Mouse (Mus musculus) urinary bladder, adult 18-20 months (tissue): Measurements from ENCODE around the gene Traf3ip2.

Experiments used
- DNase-seq, 2 experiments: peaks; one replicate each; pipeline ENCODE4 v3.0.0; 2022; ENCODE audit warnings: low spot score in 2 of 2, mixed read lengths in 2 of 2

Gene Traf3ip2

DNA sequence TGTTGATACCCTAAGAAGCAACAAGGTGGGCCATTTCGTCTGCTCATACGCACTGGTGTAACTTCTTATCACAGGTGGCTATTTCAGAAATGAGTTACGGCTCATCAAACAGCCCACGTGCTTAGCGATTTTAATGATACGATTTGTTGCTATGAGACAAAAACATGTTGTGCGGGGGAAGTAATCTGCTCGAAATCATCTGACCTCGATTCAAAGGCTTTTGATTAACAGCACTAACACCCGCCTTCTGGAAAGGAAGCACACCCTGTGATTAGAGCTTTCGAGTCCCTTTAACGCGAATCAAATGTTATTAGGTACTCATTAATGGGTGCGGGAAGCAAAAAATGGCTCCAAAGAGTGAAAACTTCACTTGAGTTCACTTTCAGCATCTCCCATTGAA is 18.9 kb downstream of the Traf3ip2 start:
- no peak for DNase-seq

- no peak for DNase-seq
Observed at GRCm38 (mm10) chr10:39633379-39633778, 20.6 kb downstream of the Traf3ip2 start.

- DNase-seq: no peak
Observed at GRCm38 (mm10) chr10:39634423-39635101, 21.8 kb downstream of the Traf3ip2 start.

DNA sequence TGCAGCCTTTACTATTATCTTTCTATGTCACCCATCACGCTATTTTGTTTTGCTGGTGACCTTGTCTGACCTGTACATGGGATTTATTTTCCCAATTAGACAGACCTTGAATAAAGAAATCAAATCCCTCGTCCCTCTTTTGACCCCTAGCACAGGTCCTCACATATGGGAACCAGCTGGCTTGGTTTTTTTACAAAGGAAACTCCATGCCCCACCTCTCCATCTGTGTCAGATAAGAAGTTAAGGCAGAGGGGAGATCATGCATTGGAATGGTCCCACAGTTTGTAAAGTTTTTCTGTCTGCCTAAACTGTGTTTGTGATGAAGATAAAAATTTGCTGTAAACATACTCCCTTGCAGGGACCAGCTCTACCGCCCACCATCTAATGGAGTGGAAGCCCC is 26.1 kb downstream of the Traf3ip2 start:
- no peak for DNase-seq

GRCm38 (mm10) chr10:39639783-39640182 is 27.0 kb downstream of the Traf3ip2 start:
- no peak for DNase-seq

GRCm38 (mm10) chr10:39640817-39641226 is 28.1 kb downstream of the Traf3ip2 start:
- DNase-seq: no peak

GRCm38 (mm10) chr10:39645789-39646628 is 33.3 kb downstream of the Traf3ip2 start:
- DNase-seq: no peak

DNA sequence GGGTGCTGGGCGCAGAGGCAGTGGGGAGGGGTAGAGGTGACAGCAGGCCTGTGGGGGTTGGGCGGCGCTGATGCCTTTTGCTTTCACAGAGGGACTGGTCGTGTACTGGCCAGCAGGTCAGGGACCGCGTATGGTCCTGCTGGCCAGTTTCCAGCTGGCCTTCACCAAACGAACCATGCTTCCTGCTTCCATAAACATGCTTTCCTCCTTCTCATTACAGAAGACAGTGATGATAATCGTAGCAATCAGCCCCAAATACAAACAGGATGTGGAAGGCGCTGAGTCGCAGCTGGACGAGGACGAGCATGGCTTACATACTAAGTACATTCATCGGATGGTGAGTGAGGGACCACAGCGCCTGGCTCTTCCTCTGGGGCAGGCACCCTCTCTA is 33.9 kb downstream of the Traf3ip2 start:
- no peak for DNase-seq

GRCm38 (mm10) chr10:39647118-39647517 is 34.4 kb downstream of the Traf3ip2 start:
- no peak for DNase-seq

GRCm38 (mm10) chr10:39648278-39648677 is 35.5 kb downstream of the Traf3ip2 start:
- DNase-seq: no peak

GRCm38 (mm10) chr10:39649550-39649949 is 36.8 kb downstream of the Traf3ip2 start:
- no peak for DNase-seq

DNA sequence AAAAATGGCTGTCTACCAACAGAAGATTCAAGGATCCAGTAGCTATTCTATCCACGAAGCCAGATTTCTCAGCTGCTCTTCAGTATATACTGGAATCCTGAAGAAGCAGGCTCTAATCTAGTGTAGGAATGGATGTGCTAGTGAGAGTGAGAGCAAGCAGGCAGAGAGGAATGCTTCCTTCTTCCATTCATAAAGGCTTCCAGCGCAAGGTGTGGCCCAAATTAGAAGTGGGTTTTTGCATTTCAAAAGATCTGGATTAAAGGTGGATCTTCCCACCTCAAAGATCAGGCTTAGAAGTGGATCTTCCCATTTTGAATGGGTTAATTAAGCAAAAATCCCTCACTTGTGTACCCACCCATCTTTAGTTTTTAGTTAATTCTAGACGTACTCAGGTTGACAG is 37.6 kb downstream of the Traf3ip2 start:
- no peak for DNase-seq

GRCm38 (mm10) chr10:39654001-39654416 is 41.3 kb downstream of the Traf3ip2 start:
- no peak for DNase-seq

DNA sequence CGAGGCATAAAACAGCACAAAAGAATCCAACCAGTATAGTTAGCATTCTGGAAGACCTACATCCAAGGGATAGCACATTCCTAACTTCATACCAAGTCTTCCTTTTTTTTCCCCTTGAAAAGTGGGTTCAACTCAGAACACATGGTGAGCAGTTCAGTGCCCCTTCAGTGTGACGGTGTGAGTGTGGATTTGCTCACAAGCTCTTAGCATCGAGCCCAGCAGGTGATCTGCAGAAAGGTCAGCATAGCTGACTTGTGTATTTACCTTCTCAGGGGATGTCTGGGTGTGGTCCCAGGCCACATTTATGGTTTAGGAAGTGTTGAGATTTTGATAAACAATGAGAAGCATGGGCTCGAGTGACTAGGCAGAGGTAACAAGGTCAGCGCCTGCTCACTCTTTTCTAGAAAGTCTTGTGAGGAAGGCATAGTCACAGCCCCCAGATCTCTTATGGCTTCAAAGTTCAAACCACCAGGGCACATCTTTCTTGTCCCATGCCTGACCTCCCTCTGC is 46.2 kb downstream of the Traf3ip2 start:
- no peak for DNase-seq

- no peak for DNase-seq
Observed at GRCm38 (mm10) chr10:39659411-39660268, 46.9 kb downstream of the Traf3ip2 start.

- DNase-seq: no peak
Observed at GRCm38 (mm10) chr10:39660269-39660655, 47.5 kb downstream of the Traf3ip2 start.

- DNase-seq: no peak
Observed at GRCm38 (mm10) chr10:39660698-39661097, 48.0 kb downstream of the Traf3ip2 start.

DNA sequence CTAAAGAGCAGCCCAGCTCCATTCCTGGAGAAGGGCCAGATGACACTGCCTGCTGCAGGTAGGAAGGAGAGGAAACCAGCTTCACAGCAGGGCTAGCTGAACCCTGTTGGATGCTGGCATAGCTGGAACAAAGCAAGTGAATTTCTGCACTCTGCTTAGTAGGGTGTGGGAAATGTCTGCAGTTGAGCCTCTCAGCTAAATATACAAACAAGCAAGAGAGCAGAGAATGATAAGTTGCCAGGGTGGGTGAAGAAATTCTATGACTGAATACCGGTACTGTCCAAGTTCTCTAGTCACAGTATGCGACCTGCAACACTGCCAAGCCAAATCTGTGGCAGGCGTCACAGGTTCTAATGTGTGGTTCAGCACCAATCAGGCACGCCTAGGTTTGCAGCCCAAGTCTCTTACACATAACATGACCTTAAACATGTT is 52.4 kb downstream of the Traf3ip2 start:
- no peak for DNase-seq

- no peak for DNase-seq
Observed at GRCm38 (mm10) chr10:39666027-39666426, 53.3 kb downstream of the Traf3ip2 start.

- no peak for DNase-seq
Observed at GRCm38 (mm10) chr10:39671451-39671850, 58.7 kb downstream of the Traf3ip2 start.

- DNase-seq: no peak
Observed at GRCm38 (mm10) chr10:39672547-39673051, 59.9 kb downstream of the Traf3ip2 start.

GRCm38 (mm10) chr10:39674106-39674505 is 61.4 kb downstream of the Traf3ip2 start:
- DNase-seq: no peak
